Mouse (Mus musculus): ENCODE results near the gene Gmppa.

GRCm38 (mm10) chr1:75478497-75478896 lies 42.8 kb downstream of the Gmppa start:
- TF ChIP-seq CTCF (IDR thresholded peaks at IDR 0.05; ENCODE audit: borderline replicate concordance, insufficient read depth, low read length) (no peak), POLR2A (IDR thresholded peaks at IDR 0.05; ENCODE audit: low read depth, low read length) (no peak)

Measured in embryonic fibroblast, embryonic 13.5 days (primary cell).